Mouse (Mus musculus) urinary bladder, postnatal 36 days (tissue): ENCODE measurements around the gene Ddi2.

Experiments
- DNase-seq, 2 experiments: peaks; one replicate each; pipeline ENCODE4 v3.0.0; 2022; ENCODE audit warnings: low spot score in 2 of 2, mixed read lengths in 1 of 2

Ddi2 gene

DNA sequence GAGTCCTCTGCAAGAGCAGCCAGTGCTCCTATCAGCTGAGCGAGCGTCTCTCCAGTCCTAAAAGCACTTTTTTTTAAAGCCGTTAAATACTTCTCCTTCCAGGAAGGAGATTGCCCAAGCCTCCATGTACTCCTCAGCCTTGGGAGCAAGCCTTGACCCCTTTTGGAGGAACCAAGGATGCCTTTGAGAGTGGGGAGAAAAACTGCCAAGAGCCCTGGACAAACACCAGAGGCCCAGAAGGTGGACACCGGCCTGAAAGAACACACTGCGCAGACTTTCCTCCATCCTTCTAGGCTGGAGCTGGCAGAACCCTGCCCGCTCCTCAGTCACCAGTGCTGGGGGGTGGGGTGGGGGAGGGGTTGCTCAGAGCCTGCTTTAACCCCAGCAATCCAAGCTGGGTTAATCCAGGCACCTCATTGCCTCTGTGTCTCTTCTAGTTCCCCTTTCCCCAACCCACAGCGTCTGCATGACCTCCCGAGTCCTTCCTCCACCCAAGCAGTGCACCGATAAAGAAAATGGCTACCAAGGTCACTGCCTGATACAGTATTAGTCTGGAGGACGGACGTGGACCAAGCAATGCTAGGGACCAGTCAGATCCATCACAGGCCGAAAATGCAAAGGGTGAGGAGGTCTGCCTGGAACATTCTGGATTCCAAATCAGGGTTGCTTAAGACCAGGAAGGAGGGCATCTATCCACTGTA is 67.2 kb downstream of the Ddi2 start:
- peak in 1 of 2 experiments; percentile 44 for DNase-seq

DNA sequence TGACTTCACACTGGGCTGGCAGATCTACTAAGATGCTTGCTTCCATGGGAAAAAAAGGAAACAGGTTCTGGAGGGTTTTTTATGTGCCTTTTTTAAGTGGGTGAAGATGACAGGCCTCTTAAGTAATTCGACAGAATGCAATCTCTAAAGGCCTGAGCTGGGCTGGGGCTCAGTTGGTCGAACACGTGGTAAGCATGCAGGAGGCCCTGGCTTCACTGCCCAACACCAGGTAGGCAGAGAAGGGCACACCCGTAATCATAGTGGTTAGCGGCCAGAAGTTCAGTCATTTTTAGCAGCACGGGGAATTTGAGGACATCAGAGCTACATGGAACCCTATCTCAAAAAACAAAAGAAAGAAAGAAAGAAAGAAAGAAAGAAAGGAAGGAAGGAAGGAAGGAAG is 68.7 kb downstream of the Ddi2 start:
- no peak for DNase-seq

DNA sequence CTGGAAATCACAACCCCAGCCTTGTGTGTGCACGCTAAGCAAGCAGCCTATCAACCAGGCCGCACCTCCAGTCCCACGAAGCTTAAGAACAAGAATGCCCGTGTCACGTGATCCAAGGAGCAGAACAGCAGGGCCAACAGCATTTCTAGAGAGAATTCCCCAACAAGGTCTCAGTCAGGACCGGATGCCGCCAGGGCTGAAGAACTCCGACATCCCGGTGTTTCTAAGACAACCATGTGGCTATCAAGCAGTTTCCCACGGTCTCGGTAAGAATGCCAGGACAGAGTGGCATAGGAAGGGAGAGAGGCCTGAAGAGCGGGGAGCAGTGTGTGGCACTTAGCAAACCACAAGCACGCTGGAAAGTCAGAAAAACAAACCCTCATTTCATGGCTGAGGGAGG is 69.4 kb downstream of the Ddi2 start:
- DNase-seq = no peak

DNA sequence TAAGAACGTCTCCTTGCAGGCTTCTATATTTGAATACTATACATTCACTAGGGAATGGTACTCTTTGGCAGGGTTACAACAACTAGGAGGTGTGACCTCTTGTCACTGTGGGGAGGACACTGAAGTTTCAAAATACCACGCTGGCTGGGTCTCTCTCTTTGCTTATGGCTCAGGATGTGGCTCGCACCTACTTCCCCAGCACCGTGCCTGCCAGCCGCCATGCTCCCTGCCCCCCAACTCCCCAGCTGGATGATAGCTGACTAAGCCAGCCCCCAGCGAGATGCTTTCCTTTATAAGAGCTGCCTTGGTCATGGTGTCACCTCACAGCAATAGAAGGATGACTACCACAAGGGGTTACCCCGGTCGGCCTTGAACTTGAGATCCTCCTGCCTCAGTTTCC is 70.2 kb downstream of the Ddi2 start:
- no peak for DNase-seq

DNA sequence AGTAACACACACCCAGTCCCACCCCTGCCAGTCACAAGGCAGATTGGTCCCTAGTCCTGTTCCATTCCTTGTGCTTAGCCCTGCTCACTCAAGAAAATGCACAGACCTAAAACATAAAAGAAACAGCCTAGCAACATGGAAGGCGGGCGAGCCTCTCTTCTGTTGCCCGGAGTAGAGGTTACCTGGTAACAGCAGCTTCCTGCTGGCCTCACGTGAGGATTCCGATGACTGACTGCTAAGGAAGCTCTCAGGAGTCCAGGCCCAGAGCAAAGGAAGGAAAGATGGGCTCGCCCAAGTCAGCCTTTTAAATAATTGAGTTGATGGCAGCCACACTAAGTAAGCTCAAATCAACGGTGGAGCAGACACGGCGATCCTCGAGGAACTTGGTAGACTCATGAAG is 71.3 kb downstream of the Ddi2 start:
- DNase-seq = no peak

DNA sequence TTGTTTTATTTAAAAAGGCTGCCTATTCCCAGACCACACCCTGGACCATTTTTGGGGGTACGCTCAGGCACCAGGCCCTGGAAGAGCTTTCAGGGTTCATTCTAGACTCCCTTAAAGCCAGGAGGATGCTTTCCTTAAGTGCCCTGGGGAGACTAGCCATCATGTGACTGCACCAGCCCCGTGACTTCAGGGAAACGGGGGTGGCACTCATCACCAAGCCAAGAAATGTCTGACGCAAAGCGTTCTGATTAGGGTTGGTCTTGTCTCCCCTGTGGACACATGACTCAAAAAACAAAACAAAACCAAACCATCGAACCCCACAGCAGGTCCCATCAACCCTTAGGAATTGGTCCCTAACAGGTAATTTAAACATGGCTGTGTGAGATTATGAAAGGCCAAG is 71.9 kb downstream of the Ddi2 start:
- no peak for DNase-seq

DNA sequence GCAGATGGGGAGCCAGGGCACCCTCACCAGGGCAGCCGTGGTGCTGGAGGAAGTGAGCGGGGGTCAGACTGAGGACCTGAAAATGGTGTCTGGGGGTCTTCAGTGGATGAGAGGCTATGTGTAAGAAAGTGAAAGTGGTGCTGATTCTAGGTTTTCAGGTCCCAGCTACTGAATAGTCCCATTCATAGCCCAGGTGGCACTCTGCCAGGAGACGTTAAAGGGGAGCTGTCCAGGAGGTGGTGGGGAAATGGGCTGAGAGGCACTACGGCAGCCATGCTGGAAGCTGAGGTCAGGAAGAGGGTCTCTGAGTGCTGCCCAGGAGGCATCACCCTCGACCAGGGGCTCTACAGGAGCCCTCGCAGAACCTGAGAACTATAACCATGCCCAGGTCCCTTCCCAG is 74.0 kb downstream of the Ddi2 start:
- DNase-seq = no peak

DNA sequence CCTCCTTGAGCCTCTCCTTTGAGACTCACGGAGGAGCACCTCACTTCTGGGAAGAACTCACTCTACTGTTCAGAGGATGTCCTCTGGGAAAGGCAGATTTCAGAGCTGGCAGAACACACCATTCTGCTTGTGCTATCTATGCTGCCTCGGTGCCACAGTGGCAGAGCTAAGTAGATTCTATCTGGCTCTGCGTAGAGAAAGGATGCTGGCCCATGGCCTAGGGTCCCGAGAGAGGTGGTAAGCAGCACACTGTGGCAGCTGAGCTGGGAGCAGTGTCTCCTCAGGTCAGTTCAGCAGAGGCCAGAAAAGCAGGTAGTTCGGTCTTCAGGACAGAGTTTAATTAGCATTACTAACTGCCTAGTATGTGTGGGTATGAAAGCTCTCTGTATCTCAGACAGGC is 75.0 kb downstream of the Ddi2 start:
- DNase-seq = no peak

DNA sequence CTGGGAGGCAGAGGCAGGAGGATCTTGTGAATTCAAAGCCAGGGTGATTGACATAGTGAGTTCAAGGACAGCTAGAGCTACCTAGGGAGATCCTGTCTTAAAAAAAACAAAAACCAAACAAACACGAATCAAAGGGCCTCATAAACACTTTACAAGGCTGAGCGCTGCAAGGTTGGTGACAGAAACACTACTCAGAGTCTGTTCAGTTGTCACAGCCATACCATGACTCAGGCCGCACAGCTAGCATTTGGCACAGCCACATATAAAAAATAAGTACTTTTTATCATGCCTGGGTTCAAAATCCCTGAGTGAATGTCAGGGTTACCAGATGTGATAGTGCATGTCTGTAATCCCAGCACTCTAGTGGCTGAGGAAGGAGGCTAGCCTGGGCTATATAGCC is 76.0 kb downstream of the Ddi2 start:
- DNase-seq = no peak

DNA sequence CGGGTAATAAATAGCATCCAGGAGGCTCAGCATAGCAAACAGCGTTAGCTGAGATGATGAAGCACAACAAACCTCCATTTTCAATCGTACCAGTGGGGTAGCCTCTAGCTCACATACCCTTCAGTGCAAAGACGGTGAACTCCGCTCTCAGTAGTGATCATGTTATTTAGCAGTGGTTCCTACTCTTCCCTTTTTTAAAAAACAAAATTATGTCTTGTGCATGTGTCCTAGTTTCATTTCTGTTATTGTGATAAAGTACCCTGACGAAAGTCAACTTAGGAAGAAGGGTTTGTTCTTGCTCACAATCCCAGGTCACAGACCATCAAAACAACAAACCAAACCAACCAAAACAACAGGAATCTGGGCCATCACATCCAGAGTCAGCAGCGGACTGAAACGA is 77.2 kb downstream of the Ddi2 start:
- no peak for DNase-seq

DNA sequence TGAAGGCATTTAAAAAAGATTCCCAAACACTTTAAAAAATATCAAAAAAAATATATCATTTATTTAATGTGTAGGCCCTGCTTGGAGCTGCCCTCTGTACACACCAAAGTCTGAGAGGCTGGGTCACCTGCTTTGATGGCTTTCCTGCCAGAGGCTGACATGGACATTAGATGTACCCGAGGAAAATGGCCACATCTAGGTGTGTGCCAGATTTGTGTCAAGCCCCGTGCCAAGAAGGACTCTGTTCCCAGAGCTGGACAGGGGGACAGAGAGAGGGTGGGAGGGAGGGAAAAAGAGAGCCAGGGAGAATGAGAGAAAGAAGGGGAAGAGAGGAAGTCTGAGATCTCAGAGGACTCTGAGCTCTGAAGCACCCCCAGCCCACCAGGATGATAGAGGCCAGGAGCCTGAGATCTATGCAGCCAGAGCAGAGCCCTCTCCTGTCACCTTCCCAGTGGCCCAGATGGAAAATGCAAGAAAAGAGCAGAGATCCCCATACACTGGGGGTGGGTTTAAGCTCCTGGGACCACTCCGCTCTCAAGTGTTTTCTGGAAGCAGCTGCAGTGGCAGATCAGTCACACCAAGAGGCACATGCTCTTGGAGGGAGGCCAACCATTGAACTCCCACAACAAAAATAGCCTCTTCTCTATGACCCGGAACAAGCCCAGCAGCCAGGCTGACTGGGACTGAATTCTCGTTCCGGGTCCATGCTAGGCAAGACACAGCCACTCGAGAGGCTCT is 79.9 kb downstream of the Ddi2 start:
- DNase-seq = peak in 1 of 2 experiments; percentile 51

DNA sequence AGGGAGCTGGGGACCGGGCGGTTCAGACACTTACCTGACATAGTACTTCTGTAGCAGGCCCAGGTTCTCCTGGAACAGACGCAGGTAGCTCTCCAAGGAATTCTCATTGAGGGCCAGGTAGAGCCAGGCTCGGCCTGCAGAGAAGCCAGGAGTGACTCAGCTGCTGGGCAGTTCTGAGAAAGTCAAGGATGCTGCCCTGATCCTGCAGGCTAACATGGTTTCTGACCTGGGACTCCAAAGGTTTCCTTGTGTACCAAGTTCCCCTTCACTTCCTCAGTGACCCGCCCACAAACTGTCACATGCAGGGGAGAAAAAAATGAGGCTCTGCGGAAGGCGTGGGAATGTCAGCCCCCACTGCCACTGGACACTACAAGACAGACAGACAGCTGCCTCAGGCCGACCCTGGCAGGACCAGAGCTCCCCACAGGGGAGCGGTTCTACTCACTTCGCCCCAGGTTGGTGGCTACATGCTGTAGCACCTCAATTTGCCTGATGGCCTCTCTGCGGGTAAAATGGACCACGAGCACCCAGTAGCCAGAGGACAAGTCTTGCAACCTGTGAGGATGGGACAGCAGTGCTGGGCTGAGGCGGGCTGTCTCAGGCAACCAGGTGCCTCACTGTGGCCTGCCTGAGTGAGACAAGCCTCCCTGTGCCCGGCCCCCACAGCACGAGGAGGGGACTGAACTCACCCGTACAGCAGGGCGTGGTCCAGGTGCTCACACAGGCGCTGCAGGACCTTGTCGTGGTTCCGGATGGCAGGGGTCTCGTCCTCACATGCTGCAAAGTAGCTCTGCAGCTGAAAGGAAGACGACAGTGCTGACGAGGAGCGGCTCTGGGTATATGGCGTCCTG is 81.0 kb downstream of the Ddi2 start:
- no peak for DNase-seq

DNA sequence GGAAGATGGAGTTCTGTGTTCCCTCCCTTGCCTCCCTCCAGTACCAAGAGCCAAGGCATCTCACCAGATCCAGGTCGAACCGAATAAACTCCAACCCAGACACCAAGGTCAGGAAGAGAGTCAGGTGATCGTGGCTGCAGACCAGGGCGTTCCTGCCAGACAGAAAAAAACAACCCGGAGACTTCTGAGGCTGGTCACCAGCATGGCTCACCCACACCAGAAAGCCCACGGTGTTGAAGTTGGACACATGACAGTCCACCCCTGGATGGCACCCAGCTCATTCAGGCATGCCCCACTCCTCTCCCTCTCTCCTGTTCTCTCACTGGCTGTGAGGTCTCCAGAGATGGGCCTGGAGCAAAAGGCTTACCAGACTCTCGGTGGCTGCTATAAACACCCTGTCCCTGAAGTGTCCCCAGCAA is 81.9 kb downstream of the Ddi2 start:
- no peak for DNase-seq

DNA sequence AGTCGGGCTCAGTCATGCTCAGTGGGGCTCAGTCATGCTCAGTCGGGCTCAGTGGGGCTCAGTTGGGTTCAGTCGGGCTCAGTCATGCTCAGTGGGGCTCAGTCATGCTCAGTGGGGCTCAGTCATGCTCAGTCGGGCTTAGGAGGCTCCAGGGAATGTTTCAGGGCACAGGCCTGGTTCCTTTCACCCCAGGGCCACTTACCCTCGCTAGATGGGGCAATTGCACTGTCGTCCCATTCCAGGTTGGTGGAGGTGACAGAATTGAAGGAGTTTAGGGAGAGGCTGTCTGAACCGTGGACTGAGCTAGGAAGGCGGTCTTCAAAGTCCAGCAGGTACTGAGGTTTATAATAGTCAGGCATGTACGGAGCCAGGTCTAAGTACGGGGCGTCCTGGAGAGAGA is 83.7 kb downstream of the Ddi2 start:
- no peak for DNase-seq

DNA sequence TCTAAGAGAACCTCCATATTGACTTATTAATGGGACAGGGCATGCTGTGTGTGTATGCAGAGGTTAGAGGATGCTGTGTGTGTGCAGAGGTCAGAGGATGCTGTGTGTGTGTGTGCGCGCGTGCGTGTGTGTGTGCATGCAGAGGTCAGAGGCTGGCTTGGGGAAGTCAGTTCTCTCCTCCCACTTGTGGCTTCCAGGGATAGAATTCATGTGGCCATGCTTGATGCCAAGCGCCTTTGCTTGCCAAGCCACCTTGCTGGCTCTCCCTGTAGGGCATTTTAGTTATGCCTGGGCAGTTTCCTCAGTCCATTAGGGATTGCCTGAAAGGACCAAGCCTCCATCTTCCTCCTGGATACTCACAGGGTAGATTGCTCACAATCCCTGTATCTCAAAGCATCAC is 86.5 kb downstream of the Ddi2 start:
- DNase-seq = no peak

DNA sequence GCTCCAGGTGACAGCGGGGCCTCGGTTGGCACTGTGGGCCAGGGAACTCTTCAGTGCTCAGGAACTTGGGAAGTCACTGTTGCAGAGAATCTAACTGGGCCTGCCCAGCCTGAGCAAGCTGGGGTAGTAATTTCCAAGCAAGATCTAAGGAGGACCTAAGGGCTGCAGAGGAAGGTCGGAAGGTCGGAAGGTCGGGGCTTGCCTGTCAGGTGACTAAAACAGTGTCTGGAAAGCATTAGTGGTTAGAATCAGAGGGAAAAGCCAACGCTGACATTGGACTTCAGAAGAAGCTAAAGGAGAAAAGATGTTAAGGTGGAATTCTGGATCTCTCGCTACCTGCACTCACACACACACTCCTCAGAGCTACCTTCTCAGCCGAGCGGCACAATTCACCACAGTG is 87.2 kb downstream of the Ddi2 start:
- DNase-seq = no peak

DNA sequence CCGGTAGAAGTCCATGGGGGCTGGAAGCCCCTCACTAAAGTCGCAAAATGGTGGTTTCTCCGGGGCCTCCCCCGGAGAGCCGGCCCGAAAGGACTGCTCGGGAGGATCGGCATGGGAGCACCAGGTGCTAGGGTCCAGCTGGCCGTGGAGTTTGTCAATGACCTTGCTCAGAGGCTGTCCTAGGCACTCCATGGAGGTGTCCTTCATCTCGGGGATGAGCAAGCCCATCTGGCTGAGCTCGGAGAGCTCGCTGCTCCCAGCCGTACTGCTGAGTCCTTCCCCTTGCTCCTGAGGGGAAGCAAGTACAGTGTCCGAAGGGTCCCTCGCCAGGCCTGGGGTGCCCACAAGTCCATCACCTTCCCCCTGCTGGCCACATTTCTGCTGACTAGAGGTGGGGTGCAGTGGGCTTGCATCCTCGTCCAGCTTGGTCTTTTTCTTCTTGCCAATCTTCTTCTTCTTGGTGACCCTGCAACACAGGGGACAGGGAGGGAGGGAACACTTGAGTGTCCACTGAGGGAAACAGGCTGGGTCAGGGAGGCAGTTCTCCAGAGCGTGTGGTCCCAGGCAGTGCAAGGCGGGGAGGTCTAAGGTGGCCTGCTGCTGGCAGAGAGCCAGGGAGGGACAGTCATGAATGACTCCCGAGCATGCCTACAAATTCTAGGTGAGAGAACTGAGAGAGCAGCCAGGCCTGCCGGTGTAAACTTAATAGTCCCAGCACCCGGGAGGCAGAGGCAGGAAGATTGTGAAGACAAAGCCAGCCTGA is 90.9 kb downstream of the Ddi2 start:
- DNase-seq = no peak

DNA sequence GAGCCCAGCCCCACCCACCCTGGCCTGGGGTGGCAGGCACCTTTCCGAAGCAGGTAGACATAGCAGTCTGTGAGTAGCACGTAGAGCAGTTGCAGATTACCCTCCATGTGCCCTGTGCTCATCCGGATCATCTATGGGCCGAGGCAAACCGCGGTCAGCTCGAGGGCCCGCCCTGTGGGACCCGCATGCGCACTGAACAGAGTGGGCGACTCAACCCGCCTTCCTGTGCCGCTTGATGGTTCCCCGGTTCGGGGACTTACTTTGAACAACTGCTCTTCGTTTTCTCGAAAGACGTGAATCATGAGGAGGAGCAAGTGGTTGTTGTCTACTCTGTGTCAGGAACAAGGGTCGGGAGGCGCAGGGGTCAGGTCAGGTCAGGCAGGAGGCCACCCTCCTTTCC is 92.0 kb downstream of the Ddi2 start:
- DNase-seq = no peak

DNA sequence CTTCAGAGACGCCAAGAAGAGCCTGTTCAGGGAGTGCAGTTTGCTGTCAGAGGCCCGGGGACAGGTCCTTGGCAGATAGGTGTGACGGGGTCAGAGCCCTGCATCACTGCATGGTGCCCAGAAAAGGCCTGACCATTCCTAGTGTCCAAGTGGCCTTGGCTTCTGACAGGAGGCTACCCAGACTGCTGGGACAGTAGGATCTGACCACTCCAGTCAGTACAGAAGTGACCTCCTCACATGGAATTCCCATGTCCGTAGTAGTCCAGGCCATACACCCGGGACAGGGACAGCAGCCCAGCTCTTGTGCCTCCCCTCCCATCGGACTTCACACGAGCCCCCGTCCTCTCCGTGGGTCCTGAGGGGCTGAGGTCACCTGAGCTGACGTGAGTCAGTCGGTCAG is 93.2 kb downstream of the Ddi2 start:
- DNase-seq = no peak

DNA sequence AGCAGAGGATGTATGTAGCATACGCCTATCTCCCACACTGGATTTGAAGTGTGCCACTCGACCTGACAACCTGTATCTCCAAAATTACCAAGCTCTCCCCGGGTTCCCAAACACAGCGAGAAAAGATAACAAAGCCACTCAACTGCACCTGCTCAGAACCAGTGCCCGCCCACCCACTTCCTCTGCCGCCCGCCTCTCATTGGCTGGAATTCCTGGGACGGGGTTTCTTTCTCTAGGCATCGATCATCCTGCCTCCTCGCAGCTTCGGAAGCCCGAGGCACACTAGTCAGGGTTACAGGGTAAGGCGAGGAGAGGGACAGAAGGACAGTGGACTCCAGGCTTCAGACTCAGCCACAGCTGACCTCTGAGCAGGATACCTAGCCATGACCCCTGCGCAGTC is 94.6 kb downstream of the Ddi2 start:
- DNase-seq = no peak
